Mouse (Mus musculus) right cerebral cortex, adult 18-20 months (tissue): ENCODE results near the gene Igf2.

Source experiments
- DNase-seq: peaks from one replicate; pipeline ENCODE4 v3.0.0; 2022; ENCODE audit warnings: mixed read lengths

The Igf2 gene

DNA sequence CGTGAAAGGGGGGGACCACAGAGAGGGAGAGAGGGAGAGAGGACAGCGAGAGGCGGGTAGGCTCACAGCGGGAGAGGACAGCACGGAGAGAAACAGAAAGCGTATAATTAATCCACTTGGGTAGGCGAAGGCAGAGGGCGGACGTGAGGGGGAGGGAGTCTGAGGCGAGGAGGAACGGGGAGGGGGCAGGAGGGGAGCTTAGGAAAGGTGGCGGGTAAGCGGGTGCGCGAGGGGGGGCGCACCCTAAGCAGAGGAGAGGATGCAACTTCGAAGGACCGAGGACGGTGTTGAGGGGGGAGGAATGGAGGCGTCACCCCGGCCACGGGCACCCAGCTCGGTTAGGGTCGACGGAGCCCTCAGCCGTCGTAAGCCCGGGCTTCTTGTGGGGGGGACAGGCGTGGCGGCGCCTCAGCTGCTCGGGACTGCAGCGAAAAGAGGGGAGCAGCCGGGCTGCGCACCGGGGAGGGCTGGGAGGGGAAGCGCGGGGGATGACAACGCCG is 7.9 kb downstream of the Igf2 start:
- DNase-seq = no peak

DNA sequence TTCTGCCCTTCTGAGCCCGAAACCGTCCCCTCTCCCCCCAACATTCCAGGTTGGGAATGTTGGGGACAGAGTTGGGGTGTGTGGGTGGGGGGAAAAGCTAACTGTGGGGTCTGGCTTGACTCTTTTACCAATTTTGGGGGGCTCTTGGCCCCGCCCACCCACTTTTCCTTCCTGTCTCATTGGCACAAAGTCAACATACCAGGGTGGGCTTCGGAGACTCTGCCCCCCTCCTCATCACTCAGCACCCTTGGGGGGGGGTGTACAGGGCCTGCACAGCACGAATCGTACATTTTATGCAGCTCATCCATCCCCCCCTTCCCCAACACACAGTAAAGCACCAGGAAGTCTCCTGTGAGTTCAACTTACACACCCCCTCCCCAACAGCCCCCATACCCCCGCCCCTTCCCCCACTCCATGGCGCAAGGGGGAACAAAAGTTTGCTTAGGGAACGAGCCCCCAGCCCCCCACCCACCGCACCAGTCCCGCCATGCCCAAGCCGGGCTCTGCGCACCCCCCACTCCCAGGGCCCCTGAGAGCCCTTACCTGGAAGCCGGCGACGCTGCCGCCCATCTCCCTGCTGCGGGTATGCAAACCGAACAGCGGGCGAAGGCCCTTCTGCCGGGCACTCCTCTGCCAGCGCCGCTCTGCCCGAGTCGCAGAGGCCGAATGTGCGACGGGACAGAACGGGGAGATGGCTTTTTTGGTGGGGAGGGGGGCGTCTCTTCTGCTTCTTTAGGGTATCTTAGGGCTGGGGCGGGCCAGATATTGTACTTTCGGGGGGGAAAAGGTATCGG is 8.6 kb downstream of the Igf2 start:
- no peak for DNase-seq

DNA sequence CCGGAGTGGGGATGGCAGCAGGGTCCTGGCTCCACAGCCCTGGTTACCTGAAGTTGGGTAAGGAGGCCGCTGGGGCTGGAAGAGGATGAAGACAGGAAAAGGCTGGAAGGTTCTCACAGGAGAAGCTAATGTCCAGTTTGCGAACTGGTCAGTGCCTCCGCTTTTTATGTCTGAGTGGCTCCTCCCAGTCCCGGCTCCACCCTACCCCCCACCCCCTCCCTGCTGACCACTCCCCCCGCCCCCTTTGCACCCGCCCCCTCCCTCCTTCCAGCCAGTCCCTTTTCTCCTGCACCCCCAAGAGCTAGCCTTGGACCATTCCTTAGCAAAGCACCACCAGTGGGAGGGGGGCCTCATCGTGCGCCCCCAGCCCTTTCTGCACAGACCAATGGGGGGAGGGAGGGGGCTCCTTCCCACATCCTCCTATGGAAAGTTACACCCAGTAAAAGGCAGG is 9.2 kb downstream of the Igf2 start:
- no peak for DNase-seq

DNA sequence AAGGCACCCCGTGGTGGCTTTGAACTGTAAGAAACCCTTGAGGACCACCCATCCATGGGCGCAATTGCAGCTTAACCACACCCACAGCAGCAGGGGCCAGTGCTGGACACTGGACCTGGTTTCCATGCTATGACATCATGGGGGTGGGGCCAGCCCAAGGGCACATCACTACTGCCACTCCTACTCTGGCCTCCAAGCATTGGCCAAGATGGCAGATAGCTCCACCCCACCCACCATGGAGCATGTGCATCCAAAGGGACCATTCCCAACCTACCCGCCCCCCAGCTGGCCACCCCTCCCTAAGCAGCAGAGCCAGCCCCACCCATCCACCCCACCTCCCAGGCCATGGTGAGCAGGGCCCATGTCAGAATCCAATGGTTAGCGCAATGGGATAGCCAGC is 10.6 kb downstream of the Igf2 start:
- no peak for DNase-seq

DNA sequence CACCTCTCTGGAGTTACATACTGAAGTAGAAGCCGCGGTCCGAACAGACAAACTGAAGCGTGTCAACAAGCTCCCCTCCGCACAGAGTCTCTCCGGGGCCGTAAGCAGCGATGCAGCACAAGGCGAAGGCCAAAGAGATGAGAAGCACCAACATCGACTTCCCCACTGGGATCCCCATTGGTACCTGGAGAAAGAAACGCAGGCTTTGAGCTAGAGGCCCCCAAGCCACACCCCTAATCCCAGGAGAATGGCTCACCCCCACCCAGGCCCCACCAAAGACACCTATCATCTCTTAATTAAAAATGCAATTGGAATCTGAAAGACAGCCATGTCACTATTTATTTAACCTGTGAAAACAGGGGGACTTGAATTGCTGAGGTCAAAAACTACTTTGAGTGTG is 11.0 kb downstream of the Igf2 start:
- DNase-seq = no peak

DNA sequence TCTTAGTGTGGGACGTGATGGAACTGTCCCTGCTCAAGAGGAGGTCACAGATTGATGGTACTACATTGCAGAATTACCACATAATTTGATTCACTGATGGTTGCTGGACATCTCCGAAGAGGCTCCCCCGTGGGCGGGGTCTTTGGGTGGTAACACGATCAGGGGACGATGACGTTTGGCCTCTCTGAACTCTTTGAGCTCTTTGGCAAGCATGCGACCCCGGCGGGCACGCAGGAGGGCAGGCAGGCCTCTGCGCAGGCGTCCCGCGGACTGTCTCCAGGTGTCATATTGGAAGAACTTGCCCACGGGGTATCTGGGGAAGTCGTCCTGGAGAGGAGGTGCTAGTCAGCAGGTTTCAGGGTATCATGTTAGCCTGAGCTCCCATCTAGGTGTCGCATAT is 12.9 kb downstream of the Igf2 start:
- DNase-seq = no peak

DNA sequence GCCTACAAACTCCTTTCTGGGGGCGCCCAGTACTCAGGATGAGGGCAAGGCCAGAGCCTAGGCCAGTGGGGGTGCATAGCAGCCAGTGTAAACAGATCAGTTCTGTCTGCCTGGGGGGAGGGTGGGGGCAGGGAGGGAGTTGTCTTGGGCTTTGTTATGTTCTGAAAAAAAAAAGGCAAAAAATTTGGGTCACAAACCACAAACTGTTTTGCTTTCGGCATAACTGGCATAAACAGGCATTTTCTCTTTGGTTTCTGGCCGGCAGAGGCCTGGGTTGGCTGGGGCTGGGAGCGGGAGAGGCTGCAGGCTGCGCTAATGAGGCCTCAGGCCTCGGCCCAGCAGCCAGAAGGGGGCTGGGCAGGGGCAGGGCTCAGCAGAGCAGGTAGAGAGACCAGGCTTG is 19.9 kb downstream of the Igf2 start:
- DNase-seq = no peak

DNA sequence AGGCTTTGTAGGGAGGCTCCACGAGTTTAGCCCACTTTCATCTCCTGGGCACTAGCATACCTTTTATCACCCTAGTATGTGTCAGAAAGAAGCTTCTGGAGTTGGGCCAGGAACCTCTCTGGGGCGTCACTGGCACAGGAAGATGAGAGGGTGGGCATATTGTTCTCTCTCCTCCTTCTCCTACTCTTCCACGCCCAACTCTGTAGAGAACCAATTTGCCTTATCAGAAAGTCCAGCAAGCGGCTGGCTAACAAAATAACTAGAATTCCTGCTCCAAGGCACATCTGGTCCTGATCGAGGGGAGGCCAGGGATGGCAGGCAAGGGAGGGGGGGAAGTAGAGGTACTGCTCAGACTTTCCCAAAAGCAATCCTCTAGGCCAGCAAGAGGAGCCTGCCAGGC is 21.6 kb downstream of the Igf2 start:
- no peak for DNase-seq

DNA sequence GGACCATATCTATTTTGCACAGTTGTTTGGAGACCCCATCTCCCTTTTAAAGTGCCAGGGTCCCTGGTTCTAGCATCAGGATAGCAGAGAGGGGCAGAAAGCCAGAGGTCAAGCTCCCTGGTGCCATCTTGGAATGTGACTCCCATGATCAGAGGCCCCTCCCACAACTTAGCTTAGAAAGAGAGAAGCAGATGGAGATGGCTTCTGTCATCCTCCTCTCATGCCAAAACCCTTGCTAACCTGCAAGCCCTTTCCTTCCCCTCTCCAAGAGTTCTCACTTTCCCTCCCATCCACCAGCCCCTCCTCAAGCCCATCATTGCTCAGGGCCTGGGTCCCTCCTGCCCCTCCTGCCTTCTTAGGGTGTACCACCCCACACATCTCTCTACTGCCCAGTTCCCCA is 30.4 kb downstream of the Igf2 start:
- no peak for DNase-seq

DNA sequence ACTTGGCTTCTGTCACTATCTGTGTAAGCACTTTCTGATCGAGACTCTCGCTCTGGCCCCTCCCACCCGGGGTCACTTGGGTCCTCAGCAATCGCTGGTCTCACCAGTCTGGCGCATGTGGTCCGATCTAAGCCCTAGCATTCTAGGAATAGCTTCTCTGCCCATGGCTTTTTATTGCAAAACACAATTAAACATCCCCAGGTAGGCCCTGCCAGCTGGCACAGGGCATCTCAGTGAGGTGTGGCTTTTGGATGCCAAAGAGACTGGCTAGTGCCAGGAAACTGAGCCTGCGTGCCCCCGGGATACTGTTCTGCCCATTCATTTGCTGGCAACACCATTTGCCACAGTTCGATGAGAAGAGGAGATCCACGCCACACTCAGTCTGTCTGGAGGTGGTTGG is 35.9 kb downstream of the Igf2 start:
- no peak for DNase-seq

DNA sequence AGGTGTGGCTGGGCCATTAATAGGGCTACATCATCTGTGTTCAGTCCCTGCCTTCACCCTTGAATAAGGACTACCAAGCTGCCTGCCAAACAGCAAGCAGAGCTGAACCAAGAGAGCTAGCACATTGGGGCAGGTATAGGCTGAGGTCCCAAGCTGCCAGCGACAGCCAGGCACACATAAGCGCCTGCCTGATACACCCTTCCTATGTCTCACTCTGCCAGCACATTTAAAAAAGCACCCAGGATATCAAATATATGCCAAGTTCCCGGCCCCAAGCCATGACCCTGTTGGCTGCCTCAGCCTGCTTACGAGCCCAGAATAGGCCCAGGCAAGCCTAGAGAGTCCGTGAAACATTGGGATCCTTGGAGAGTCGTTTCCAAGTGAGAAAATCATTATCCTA is 36.8 kb downstream of the Igf2 start:
- DNase-seq = no peak

DNA sequence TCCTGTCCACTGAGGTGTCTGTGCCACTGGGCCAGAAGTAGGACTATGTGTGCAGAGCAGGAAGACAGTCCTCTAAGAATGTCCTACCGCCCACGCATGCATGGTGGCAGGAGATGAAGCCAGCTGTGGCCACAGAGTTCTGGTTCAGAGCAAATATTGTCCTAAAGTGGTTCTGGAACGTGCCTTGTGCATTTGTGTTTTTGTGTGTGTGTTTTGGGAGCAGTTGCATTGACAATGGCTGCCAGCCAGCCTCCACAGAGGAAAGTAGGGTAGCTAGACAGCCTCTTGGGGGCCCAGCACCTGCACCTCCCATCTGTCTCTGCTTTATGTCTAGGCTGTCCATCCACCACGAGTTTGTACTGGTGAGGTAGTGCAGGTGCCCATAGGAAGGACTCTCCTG is 44.4 kb downstream of the Igf2 start:
- DNase-seq = no peak

DNA sequence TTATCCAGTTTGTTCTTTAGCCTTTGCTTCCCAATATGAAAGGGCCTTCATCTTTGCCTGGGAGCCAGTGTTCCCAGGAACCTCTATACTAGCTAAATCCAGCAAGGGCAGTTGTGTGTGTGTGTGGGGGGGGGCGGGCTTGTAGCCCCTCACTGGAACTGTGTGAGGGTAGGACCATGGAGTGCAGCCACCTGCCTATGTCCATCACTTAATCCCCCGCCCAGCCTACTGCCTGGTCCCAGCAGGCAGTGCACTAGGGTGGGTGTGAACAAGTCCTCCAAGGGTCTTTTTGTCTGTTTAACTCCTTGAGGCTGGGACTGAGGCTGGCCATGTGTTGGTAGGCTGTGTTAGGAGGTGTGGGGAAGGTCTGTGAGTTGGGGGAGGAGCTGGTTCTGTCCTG is 53.5 kb downstream of the Igf2 start:
- no peak for DNase-seq

DNA sequence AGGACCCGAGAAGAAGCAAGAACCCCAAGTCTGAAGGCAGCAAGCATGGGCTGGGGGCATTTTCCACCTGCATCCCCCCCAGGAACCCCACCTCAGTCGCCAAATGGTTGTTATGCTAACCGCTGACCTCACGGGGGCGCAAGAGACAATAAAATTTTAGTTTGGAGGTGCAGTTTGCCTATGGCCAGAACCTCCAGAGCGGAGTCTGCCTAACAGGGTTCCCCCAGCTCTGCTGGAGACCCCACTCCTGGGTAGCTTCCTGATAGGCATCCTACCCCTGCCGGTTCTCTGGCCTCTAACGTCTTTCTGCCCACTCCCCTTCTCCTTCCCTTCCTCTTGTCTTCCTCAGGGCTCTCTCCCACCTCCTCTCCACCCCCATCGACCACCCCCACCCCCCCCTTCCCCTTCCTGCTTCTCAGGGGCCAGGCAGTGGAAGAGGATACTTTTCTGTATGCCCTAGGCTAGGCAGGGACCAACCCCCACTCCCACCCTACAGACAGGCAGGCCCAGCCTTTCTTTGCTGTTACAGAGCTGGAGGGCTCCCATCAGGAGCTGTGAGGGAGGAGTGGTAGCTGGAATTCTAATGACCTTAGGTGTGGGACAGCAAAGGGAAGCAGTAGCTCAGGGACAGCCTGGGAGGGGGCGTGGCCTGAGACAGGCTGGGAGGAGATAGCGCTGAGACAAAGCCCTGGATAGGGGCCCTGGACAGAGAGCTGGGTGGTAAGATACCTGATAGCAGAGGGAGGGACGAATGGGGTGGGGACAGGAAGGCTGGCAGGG is 55.8 kb downstream of the Igf2 start:
- DNase-seq = peak; percentile 26

DNA sequence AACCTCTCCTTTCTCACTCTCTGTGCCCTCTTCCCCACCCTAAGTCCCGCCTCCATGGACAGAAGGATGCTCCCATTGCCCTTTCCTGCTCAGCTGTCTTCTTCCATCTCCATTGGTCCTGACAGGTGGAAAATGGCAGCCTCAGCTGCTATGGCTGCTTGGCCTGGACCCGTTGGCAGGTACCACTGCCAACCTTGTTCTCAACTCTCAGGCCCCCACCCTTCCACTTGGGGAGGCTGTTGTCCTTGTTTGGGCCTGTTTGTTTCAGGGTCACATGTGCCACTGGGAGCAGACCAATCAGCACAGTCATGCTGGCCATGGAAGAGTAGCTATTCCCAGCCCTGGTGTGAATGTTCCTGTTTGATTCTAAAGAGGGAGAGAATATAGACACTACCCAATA is 65.7 kb downstream of the Igf2 start:
- no peak for DNase-seq
